Mouse (Mus musculus) heart, postnatal 4 days (tissue): ENCODE results near the gene Ankrd11. TPM values are rescaled to one million over a fixed set of nuclear protein-coding genes. Genes with fewer than 3 reads are reported as not detected.

Source experiments
- DNase-seq: peaks from one replicate; pipeline ENCODE4 v3.0.0; 2021
- total RNA-seq, 2 experiments: library from RNA; stranded (reverse); gene quantifications; 2 replicates each; pipeline ENCODE4 v1.2.3; 2021

The Ankrd11 gene
- total RNA-seq, 2 experiments from 2014 or later, result 85.2 to 86.3 TPM

- DNase-seq, result no peak
These were observed 158.4 kb downstream of the Ankrd11 start for GRCm38 (mm10) chr8:122883671-122884070.

GRCm38 (mm10) chr8:122880302-122880701 is 161.8 kb downstream of the Ankrd11 start:
- no peak for DNase-seq

GRCm38 (mm10) chr8:122878231-122878630 is 163.8 kb downstream of the Ankrd11 start:
- no peak for DNase-seq

GRCm38 (mm10) chr8:122875186-122875585 is 166.9 kb downstream of the Ankrd11 start:
- DNase-seq, result no peak

- no peak for DNase-seq
These were observed 168.9 kb downstream of the Ankrd11 start for GRCm38 (mm10) chr8:122873171-122873570.

GRCm38 (mm10) chr8:122871663-122872062 is 170.4 kb downstream of the Ankrd11 start:
- no peak for DNase-seq

- DNase-seq, result peak; percentile 31
These were observed 171.7 kb downstream of the Ankrd11 start for GRCm38 (mm10) chr8:122870377-122870863.

- no peak for DNase-seq
These were observed 174.1 kb downstream of the Ankrd11 start for GRCm38 (mm10) chr8:122867982-122868381.

- no peak for DNase-seq
These were observed 175.8 kb downstream of the Ankrd11 start for GRCm38 (mm10) chr8:122866231-122866630.

- peak; percentile 36 for DNase-seq
These were observed 176.6 kb downstream of the Ankrd11 start for GRCm38 (mm10) chr8:122865441-122865840.

GRCm38 (mm10) chr8:122864719-122865129 is 177.4 kb downstream of the Ankrd11 start:
- DNase-seq, result no peak

- DNase-seq, result no peak
These were observed 182.2 kb downstream of the Ankrd11 start for GRCm38 (mm10) chr8:122859843-122860242.

- DNase-seq, result no peak
These were observed 185.8 kb downstream of the Ankrd11 start for GRCm38 (mm10) chr8:122856288-122856687.

GRCm38 (mm10) chr8:122855123-122855522 is 187.0 kb downstream of the Ankrd11 start:
- no peak for DNase-seq

GRCm38 (mm10) chr8:122854388-122854787 is 187.7 kb downstream of the Ankrd11 start:
- DNase-seq, result no peak

- DNase-seq, result peak; percentile 32
These were observed 188.7 kb downstream of the Ankrd11 start for GRCm38 (mm10) chr8:122853340-122853771.

- no peak for DNase-seq
These were observed 189.6 kb downstream of the Ankrd11 start for GRCm38 (mm10) chr8:122852546-122852905.

GRCm38 (mm10) chr8:122851692-122852545 is 190.2 kb downstream of the Ankrd11 start:
- DNase-seq, result no peak

- DNase-seq, result no peak
These were observed 191.3 kb downstream of the Ankrd11 start for GRCm38 (mm10) chr8:122850641-122851240.

GRCm38 (mm10) chr8:122849152-122849910 is 192.7 kb downstream of the Ankrd11 start:
- no peak for DNase-seq

GRCm38 (mm10) chr8:122847829-122848561 is 194.1 kb downstream of the Ankrd11 start, which contains the start of gene Cdh15:
TSS of gene Cdh15 (plus strand) at chr8:122847966.
- DNase-seq, result peak; percentile 68

- peak; percentile 73 for DNase-seq
These were observed 196.4 kb downstream of the Ankrd11 start for GRCm38 (mm10) chr8:122845662-122846061.
